Mouse (Mus musculus): ENCODE measurements around the gene Fmod.

- no peak for TF ChIP-seq POLR2A (IDR thresholded peaks at IDR 0.05; ENCODE audit: extremely low read depth, insufficient read depth, low read length)
- no peak for TF ChIP-seq CTCF (IDR thresholded peaks at IDR 0.05; ENCODE audit: extremely low read depth, insufficient read depth, low read length)
Measured at GRCm38 (mm10) chr1:134057736-134058135, 20.7 kb downstream of the Fmod start.

Data from cortical plate, adult 2 months (tissue).